Mouse (Mus musculus) forebrain, embryonic 15.5 days (tissue): Measurements from ENCODE around the gene Arap2. TPM values are rescaled to one million over a fixed set of nuclear protein-coding genes. Genes with fewer than 3 reads are reported as not detected.

ENCODE experiments used
- ATAC-seq: fragments of 200-750 bp; cut with Nextera tagmentation; replicated peaks from 2 replicates; pipeline ENCODE4 v1.8.0; 2017; ENCODE audit warnings: mild to moderate bottlenecking, moderate TSS enrichment, moderate library complexity
- H3K27ac ChIP-seq: fragments of 300-500 bp; sonication (generic); replicated peaks from 2 replicates; pipeline ENCODE4 v1.5.1; 2015; ENCODE audit warnings: mild to moderate bottlenecking, inconsistent platforms
- H3K27me3 ChIP-seq: fragments of 300-500 bp; sonication (generic); 2 replicates; pipeline ENCODE4 v1.6.1; 2015; ENCODE audit warnings: inconsistent platforms
- H3K36me3 ChIP-seq: fragments of 300-500 bp; sonication (generic); 2 replicates; pipeline ENCODE4 v1.6.1; 2015; ENCODE audit warnings: mild to moderate bottlenecking, inconsistent platforms
- H3K4me1 ChIP-seq: fragments of 300-500 bp; sonication (generic); 2 replicates; pipeline ENCODE4 v1.6.1; 2015; ENCODE audit warnings: inconsistent platforms
- H3K4me2 ChIP-seq: fragments of 300-500 bp; sonication (generic); replicated peaks from 2 replicates; pipeline ENCODE4 v1.6.1; 2015; ENCODE audit warnings: mild to moderate bottlenecking, inconsistent platforms
- H3K4me3 ChIP-seq: fragments of 300-500 bp; sonication (generic); 2 replicates; pipeline ENCODE4 v1.5.1; 2015; ENCODE audit warnings: mild to moderate bottlenecking, inconsistent platforms
- H3K9ac ChIP-seq: fragments of 300-500 bp; sonication (generic); replicated peaks from 2 replicates; pipeline ENCODE4 v1.6.1; 2015; ENCODE audit warnings: mild to moderate bottlenecking, inconsistent platforms
- H3K9me3 ChIP-seq: fragments of 300-500 bp; sonication (generic); 2 replicates; pipeline ENCODE4 v1.6.1; 2016; ENCODE audit warnings: inconsistent platforms
- WGBS: fragments of 180-500 bp; shearing (Covaris S2); methylation state at CpG from one replicate; pipeline ENCODE4 v1.1.7; 2015; ENCODE audit warnings: mixed read lengths; 5-methylcytosine and 5-hydroxymethylcytosine counted together
- polyA plus RNA-seq: library from polyadenylated mRNA; unstranded; fragments of >200 nt; fragmentation: Nextera tagmentation; extraction: Ambion mirVana; gene quantifications from 2 replicates; pipeline ENCODE4 v1.2.1, GENCODE M21; 2015

The Arap2 gene
- 3.8 and 3.9 TPM in 2 replicates for polyA plus RNA-seq

GRCm38 (mm10) chr5:62765784-62766701 lies at the start of gene Arap2:
TSS of gene Arap2 (minus strand) at chr5:62766159.
- H3K9me3 ChIP-seq = no peaks in the 10 kb centered on the region
- H3K9ac ChIP-seq = peak within 1 kb of the TSS; percentile 63
- no peaks in the 10 kb centered on the region for H3K27me3 ChIP-seq
- H3K27ac ChIP-seq = no peak within 1 kb of the TSS
- ATAC-seq = peak; percentile 92
- no peaks in the 10 kb centered on the region for H3K36me3 ChIP-seq
- peak within 1 kb of the TSS; percentile 77 for H3K4me2 ChIP-seq
- no peaks in the 10 kb centered on the region for H3K4me1 ChIP-seq
- WGBS = under 1% methylated on average over 79 of the region's 106 CpGs
- H3K4me3 ChIP-seq = peak within 1 kb of the TSS; percentile 62

- H3K4me2 ChIP-seq = no peak overlapping the region
- H3K36me3 ChIP-seq = no peaks in the 10 kb centered on the region
- no peak for ATAC-seq
Measured at GRCm38 (mm10) chr5:62815741-62816140, 49.8 kb upstream of the Arap2 start.

GRCm38 (mm10) chr5:62814072-62814414 lies 48.1 kb upstream of the Arap2 start:
- Histone ChIP-seq H3K9ac (no peak overlapping the region), H3K36me3 (no peaks in the 10 kb centered on the region), H3K4me1 (no peaks in the 10 kb centered on the region), H3K27ac (no peak overlapping the region), H3K27me3 (no peaks in the 10 kb centered on the region), H3K9me3 (no peaks in the 10 kb centered on the region), H3K4me2 (no peak overlapping the region), H3K4me3 (no peak overlapping the region)
- ATAC-seq = no peak
- WGBS = 60% methylated on average over 1 of the region's 1 CpGs

More at GRCm38 (mm10) chr5:62815741-62816140, 49.8 kb upstream of the Arap2 start:
- 96% methylated on average over 1 of the region's 1 CpGs for WGBS
- no peak overlapping the region for H3K4me3 ChIP-seq
- no peaks in the 10 kb centered on the region for H3K9me3 ChIP-seq
- no peaks in the 10 kb centered on the region for H3K27me3 ChIP-seq
- H3K27ac ChIP-seq = no peak overlapping the region
- H3K9ac ChIP-seq = no peak overlapping the region
- H3K4me1 ChIP-seq = no peaks in the 10 kb centered on the region

GRCm38 (mm10) chr5:62813402-62814071 lies 47.6 kb upstream of the Arap2 start, which contains the start of gene Dthd1:
TSS of gene Dthd1 (plus strand) at chr5:62813823.
- Histone ChIP-seq H3K27me3 (no peaks in the 10 kb centered on the region), H3K36me3 (no peaks in the 10 kb centered on the region), H3K9me3 (0 out of 2 replicates have a peak, but pooled peaks cover 3% of the 10 kb centered on the region), H3K9ac (no peak within 1 kb of the TSS), H3K4me2 (no peak within 1 kb of the TSS), H3K27ac (no peak within 1 kb of the TSS), H3K4me3 (no peak within 1 kb of the TSS), H3K4me1 (no peaks in the 10 kb centered on the region)
- WGBS = 70% methylated on average over 6 of the region's 6 CpGs
- ATAC-seq = peak; percentile 68

GRCm38 (mm10) chr5:62792776-62793175 lies 26.8 kb upstream of the Arap2 start:
- Histone ChIP-seq H3K4me2 (no peak overlapping the region), H3K27ac (no peak overlapping the region), H3K9me3 (no peaks in the 10 kb centered on the region), H3K4me1 (no peaks in the 10 kb centered on the region), H3K27me3 (no peaks in the 10 kb centered on the region), H3K36me3 (no peaks in the 10 kb centered on the region), H3K9ac (no peak overlapping the region), H3K4me3 (no peak overlapping the region)
- WGBS = 92% methylated on average over 1 of the region's 1 CpGs
- no peak for ATAC-seq

GRCm38 (mm10) chr5:62790921-62791564 lies 25.1 kb upstream of the Arap2 start:
- Histone ChIP-seq H3K9me3 (no peaks in the 10 kb centered on the region), H3K4me3 (no peak overlapping the region), H3K36me3 (no peaks in the 10 kb centered on the region), H3K27ac (no peak overlapping the region), H3K27me3 (no peaks in the 10 kb centered on the region), H3K4me1 (no peaks in the 10 kb centered on the region), H3K9ac (no peak overlapping the region), H3K4me2 (no peak overlapping the region)
- 94% methylated on average over 5 of the region's 5 CpGs for WGBS
- no peak for ATAC-seq

GRCm38 (mm10) chr5:62786809-62787208 lies 20.9 kb upstream of the Arap2 start:
- Histone ChIP-seq H3K9ac (no peak overlapping the region), H3K27ac (no peak overlapping the region), H3K4me1 (no peaks in the 10 kb centered on the region), H3K4me3 (no peak overlapping the region), H3K9me3 (no peaks in the 10 kb centered on the region), H3K36me3 (no peaks in the 10 kb centered on the region), H3K27me3 (no peaks in the 10 kb centered on the region), H3K4me2 (no peak overlapping the region)
- ATAC-seq = no peak
- 87% methylated on average over 3 of the region's 3 CpGs for WGBS

- Histone ChIP-seq H3K4me1 (no peaks in the 10 kb centered on the region), H3K27me3 (no peaks in the 10 kb centered on the region), H3K36me3 (no peaks in the 10 kb centered on the region), H3K9ac (no peak overlapping the region), H3K27ac (no peak overlapping the region), H3K9me3 (no peaks in the 10 kb centered on the region), H3K4me2 (no peak overlapping the region), H3K4me3 (no peak overlapping the region)
- 74% methylated on average over 5 of the region's 5 CpGs for WGBS
- ATAC-seq = no peak; the same call in 1 of the 2 replicates
Measured at GRCm38 (mm10) chr5:62778682-62779081, 12.7 kb upstream of the Arap2 start.

- H3K4me2 ChIP-seq = no peak overlapping the region
- no peak overlapping the region for H3K4me3 ChIP-seq
- no peaks in the 10 kb centered on the region for H3K4me1 ChIP-seq
- no peak overlapping the region for H3K27ac ChIP-seq
- 85% methylated on average over 8 of the region's 8 CpGs for WGBS
- H3K9ac ChIP-seq = no peak overlapping the region
- H3K9me3 ChIP-seq = no peaks in the 10 kb centered on the region
- H3K36me3 ChIP-seq = no peaks in the 10 kb centered on the region
- ATAC-seq = no peak
- H3K27me3 ChIP-seq = no peaks in the 10 kb centered on the region
Measured at GRCm38 (mm10) chr5:62777804-62778203, 11.8 kb upstream of the Arap2 start.

GRCm38 (mm10) chr5:62771775-62772599 lies 6.0 kb upstream of the Arap2 start:
- 88% methylated on average over 11 of the region's 11 CpGs for WGBS
- no peak overlapping the region for H3K27ac ChIP-seq
- H3K4me3 ChIP-seq = no peak overlapping the region
- H3K4me2 ChIP-seq = no peak overlapping the region
- no peaks in the 10 kb centered on the region for H3K27me3 ChIP-seq
- H3K36me3 ChIP-seq = no peaks in the 10 kb centered on the region
- H3K4me1 ChIP-seq = no peaks in the 10 kb centered on the region
- no peaks in the 10 kb centered on the region for H3K9me3 ChIP-seq
- H3K9ac ChIP-seq = no peak overlapping the region
- ATAC-seq = no peak

GRCm38 (mm10) chr5:62765459-62765783 lies 538 bp downstream of the Arap2 start:
- no peaks in the 10 kb centered on the region for H3K4me1 ChIP-seq
- ATAC-seq = peak; percentile 65
- peak overlapping the region; percentile 77 for H3K4me2 ChIP-seq
- H3K27ac ChIP-seq = no peak overlapping the region
- H3K36me3 ChIP-seq = no peaks in the 10 kb centered on the region
- no peaks in the 10 kb centered on the region for H3K9me3 ChIP-seq
- WGBS = 13% methylated on average over 5 of the region's 5 CpGs
- H3K27me3 ChIP-seq = no peaks in the 10 kb centered on the region
- H3K4me3 ChIP-seq = peak overlapping the region; percentile 62
- H3K9ac ChIP-seq = peak overlapping the region; percentile 63
